Mouse (Mus musculus): ENCODE measurements around the gene Hoxb3. TPM values are rescaled to one million over a fixed set of nuclear protein-coding genes. Genes with fewer than 3 reads are reported as not detected.

Gene Hoxb3
- polyA plus RNA-seq, 1 experiment from 2014 or later = 9.6 TPM

- under 1% methylated on average over 75 of the region's 75 CpGs for WGBS
- H3K27me3 ChIP-seq (ENCODE audit: insufficient read depth, poor library complexity, severe bottlenecking) = peaks cover 100% of the 10 kb centered on the region
- H3K4me3 ChIP-seq = peak overlapping the region; percentile 69
- H3K9me3 ChIP-seq = no peaks in the 10 kb centered on the region
- peak; percentile 73 for DNase-seq (ENCODE audit: low spot score)
- peak overlapping the region; percentile 95 for H3K27ac ChIP-seq
- H3K36me3 ChIP-seq = peaks cover 11% of the 10 kb centered on the region
- H3K4me1 ChIP-seq (replicated peaks) = peaks cover 23% of the 10 kb centered on the region; the same call in 1 of the 2 replicates
Observed at GRCm38 (mm10) chr11:96352691-96353521, 29.8 kb downstream of the Hoxb3 start.

GRCm38 (mm10) chr11:96353522-96353841 is 30.4 kb downstream of the Hoxb3 start:
- H3K27ac ChIP-seq = peak overlapping the region; percentile 95
- DNase-seq (ENCODE audit: low spot score) = no peak
- peak overlapping the region; percentile 69 for H3K4me3 ChIP-seq
- peaks cover 11% of the 10 kb centered on the region for H3K36me3 ChIP-seq
- peaks cover 100% of the 10 kb centered on the region for H3K27me3 ChIP-seq (ENCODE audit: insufficient read depth, poor library complexity, severe bottlenecking)
- no peaks in the 10 kb centered on the region for H3K9me3 ChIP-seq
- peaks cover 23% of the 10 kb centered on the region; the same call in 1 of the 2 replicates for H3K4me1 ChIP-seq (replicated peaks)
- under 1% methylated on average over 14 of the region's 14 CpGs for WGBS

- DNase-seq (ENCODE audit: low spot score) = no peak
- Histone ChIP-seq H3K4me1 (replicated peaks) (peaks cover 23% of the 10 kb centered on the region; the same call in 1 of the 2 replicates), H3K4me3 (peak overlapping the region; percentile 69)
Observed at GRCm38 (mm10) chr11:96353939-96354338, 30.8 kb downstream of the Hoxb3 start.

GRCm38 (mm10) chr11:96354376-96354775 is 31.2 kb downstream of the Hoxb3 start:
- Histone ChIP-seq H3K27me3 (ENCODE audit: insufficient read depth, poor library complexity, severe bottlenecking) (peaks cover 99% of the 10 kb centered on the region), H3K27ac (peak overlapping the region; percentile 95)

More at GRCm38 (mm10) chr11:96353939-96354338, 30.8 kb downstream of the Hoxb3 start:
- H3K27ac ChIP-seq = peak overlapping the region; percentile 95
- H3K36me3 ChIP-seq = peaks cover 11% of the 10 kb centered on the region
- 4% methylated on average over 8 of the region's 8 CpGs for WGBS
- H3K9me3 ChIP-seq = no peaks in the 10 kb centered on the region
- peaks cover 99% of the 10 kb centered on the region for H3K27me3 ChIP-seq (ENCODE audit: insufficient read depth, poor library complexity, severe bottlenecking)

GRCm38 (mm10) chr11:96354801-96355311 is 31.7 kb downstream of the Hoxb3 start:
- DNase-seq (ENCODE audit: low spot score) = no peak
- WGBS = 3% methylated on average over 9 of the region's 9 CpGs
- Histone ChIP-seq H3K4me1 (replicated peaks) (peaks cover 21% of the 10 kb centered on the region; the same call in 1 of the 2 replicates), H3K4me3 (peak overlapping the region; percentile 69), H3K9me3 (no peaks in the 10 kb centered on the region), H3K27me3 (ENCODE audit: insufficient read depth, poor library complexity, severe bottlenecking) (peaks cover 99% of the 10 kb centered on the region), H3K27ac (peak overlapping the region; percentile 95), H3K36me3 (peaks cover 11% of the 10 kb centered on the region)

More at GRCm38 (mm10) chr11:96354376-96354775, 31.2 kb downstream of the Hoxb3 start:
- under 1% methylated on average over 25 of the region's 25 CpGs for WGBS
- Histone ChIP-seq H3K4me3 (peak overlapping the region; percentile 69), H3K4me1 (replicated peaks) (peaks cover 23% of the 10 kb centered on the region; the same call in 1 of the 2 replicates), H3K36me3 (peaks cover 11% of the 10 kb centered on the region), H3K9me3 (no peaks in the 10 kb centered on the region)
- peak; percentile 79 for DNase-seq (ENCODE audit: low spot score)

GRCm38 (mm10) chr11:96363807-96364206 is 40.7 kb downstream of the Hoxb3 start:
- WGBS = 3% methylated on average over 5 of the region's 5 CpGs

GRCm38 (mm10) chr11:96365441-96366091 is 42.4 kb downstream of the Hoxb3 start, which contains the start of gene Hoxb1:
Gene Hoxb1 (plus strand): TSS chr11:96365752.
- peak; percentile 68 for DNase-seq (ENCODE audit: low spot score)
- H3K27me3 ChIP-seq (ENCODE audit: insufficient read depth, poor library complexity, severe bottlenecking) = peaks cover 100% of the 10 kb centered on the region
- no peaks in the 10 kb centered on the region for H3K36me3 ChIP-seq
- H3K4me3 ChIP-seq = peak within 1 kb of the TSS; percentile 45
- H3K4me1 ChIP-seq (replicated peaks) = peaks cover 33% of the 10 kb centered on the region
- 2% methylated on average over 26 of the region's 26 CpGs for WGBS
- H3K27ac ChIP-seq = peak within 1 kb of the TSS; percentile 75
- no peaks in the 10 kb centered on the region for H3K9me3 ChIP-seq

More at GRCm38 (mm10) chr11:96363807-96364206, 40.7 kb downstream of the Hoxb3 start:
- Histone ChIP-seq H3K4me1 (replicated peaks) (peaks cover 29% of the 10 kb centered on the region), H3K4me3 (no peak overlapping the region), H3K36me3 (no peaks in the 10 kb centered on the region), H3K27me3 (ENCODE audit: insufficient read depth, poor library complexity, severe bottlenecking) (peaks cover 98% of the 10 kb centered on the region), H3K27ac (no peak overlapping the region), H3K9me3 (no peaks in the 10 kb centered on the region)
- DNase-seq (ENCODE audit: low spot score) = peak; percentile 22

- Histone ChIP-seq H3K27me3 (ENCODE audit: insufficient read depth, poor library complexity, severe bottlenecking) (peaks cover 100% of the 10 kb centered on the region), H3K9me3 (no peaks in the 10 kb centered on the region), H3K27ac (peak overlapping the region; percentile 75), H3K4me3 (peak overlapping the region; percentile 45), H3K36me3 (no peaks in the 10 kb centered on the region), H3K4me1 (replicated peaks) (peaks cover 33% of the 10 kb centered on the region)
- 1% methylated on average over 47 of the region's 47 CpGs for WGBS
- no peak for DNase-seq (ENCODE audit: low spot score)
Observed at GRCm38 (mm10) chr11:96366092-96367041, 43.2 kb downstream of the Hoxb3 start.

- H3K36me3 ChIP-seq = no peaks in the 10 kb centered on the region
- no peaks in the 10 kb centered on the region for H3K9me3 ChIP-seq
- peak overlapping the region; percentile 45 for H3K4me3 ChIP-seq
- 13% methylated on average over 6 of the region's 6 CpGs for WGBS
- no peak for DNase-seq (ENCODE audit: low spot score)
- no peak overlapping the region; the same call in 1 of the 2 replicates for H3K27ac ChIP-seq
- peaks cover 100% of the 10 kb centered on the region for H3K27me3 ChIP-seq (ENCODE audit: insufficient read depth, poor library complexity, severe bottlenecking)
- H3K4me1 ChIP-seq (replicated peaks) = peaks cover 33% of the 10 kb centered on the region
Observed at GRCm38 (mm10) chr11:96367141-96367540, 44.0 kb downstream of the Hoxb3 start.

- Histone ChIP-seq H3K36me3 (no peaks in the 10 kb centered on the region), H3K27me3 (ENCODE audit: insufficient read depth, poor library complexity, severe bottlenecking) (peaks cover 100% of the 10 kb centered on the region), H3K27ac (no peak overlapping the region), H3K4me3 (no peak overlapping the region), H3K9me3 (no peaks in the 10 kb centered on the region), H3K4me1 (replicated peaks) (peaks cover 36% of the 10 kb centered on the region)
- 6% methylated on average over 5 of the region's 5 CpGs for WGBS
- no peak for DNase-seq (ENCODE audit: low spot score)
Observed at GRCm38 (mm10) chr11:96368686-96369085, 45.6 kb downstream of the Hoxb3 start.

GRCm38 (mm10) chr11:96369140-96369539 is 46.0 kb downstream of the Hoxb3 start:
- 12% methylated on average over 7 of the region's 7 CpGs for WGBS

GRCm38 (mm10) chr11:96371726-96372125 is 48.6 kb downstream of the Hoxb3 start:
- peaks cover 100% of the 10 kb centered on the region for H3K27me3 ChIP-seq (ENCODE audit: insufficient read depth, poor library complexity, severe bottlenecking)
- H3K4me1 ChIP-seq (replicated peaks) = peaks cover 14% of the 10 kb centered on the region
- H3K27ac ChIP-seq = no peak overlapping the region
- no peaks in the 10 kb centered on the region for H3K9me3 ChIP-seq
- H3K4me3 ChIP-seq = no peak overlapping the region
- DNase-seq (ENCODE audit: low spot score) = no peak
- no peaks in the 10 kb centered on the region for H3K36me3 ChIP-seq
- WGBS = 10% methylated on average over 3 of the region's 3 CpGs

More at GRCm38 (mm10) chr11:96369140-96369539, 46.0 kb downstream of the Hoxb3 start:
- peaks cover 100% of the 10 kb centered on the region for H3K27me3 ChIP-seq (ENCODE audit: insufficient read depth, poor library complexity, severe bottlenecking)
- DNase-seq (ENCODE audit: low spot score) = no peak
- no peak overlapping the region for H3K4me3 ChIP-seq
- H3K4me1 ChIP-seq (replicated peaks) = peaks cover 33% of the 10 kb centered on the region
- no peak overlapping the region for H3K27ac ChIP-seq
- H3K9me3 ChIP-seq = no peaks in the 10 kb centered on the region
- H3K36me3 ChIP-seq = no peaks in the 10 kb centered on the region
